Mouse (Mus musculus): ENCODE results near the gene Psen2. TPM values are rescaled to one million over a fixed set of nuclear protein-coding genes. Genes with fewer than 3 reads are reported as not detected.

The Psen2 gene
- polyA plus RNA-seq, 1 experiment from 2014 or later = 11.9 TPM

- Histone ChIP-seq H3K4me3 (no peak overlapping the region), H3K9me3 (no peaks in the 10 kb centered on the region), H3K4me2 (no peak overlapping the region), H3K27ac (replicated peaks) (no peak overlapping the region), H3K36me3 (no peaks in the 10 kb centered on the region), H3K27me3 (0 out of 2 replicates have a peak, but pooled peaks cover 3% of the 10 kb centered on the region), H3K9ac (no peak overlapping the region), H3K4me1 (replicated peaks) (no peaks in the 10 kb centered on the region)
- WGBS = 87% methylated on average over 9 of the region's 9 CpGs
- no peak for ATAC-seq (ENCODE audit: low read depth)
Observed at GRCm38 (mm10) chr1:180210781-180211271, 52.4 kb downstream of the Psen2 start.

DNA sequence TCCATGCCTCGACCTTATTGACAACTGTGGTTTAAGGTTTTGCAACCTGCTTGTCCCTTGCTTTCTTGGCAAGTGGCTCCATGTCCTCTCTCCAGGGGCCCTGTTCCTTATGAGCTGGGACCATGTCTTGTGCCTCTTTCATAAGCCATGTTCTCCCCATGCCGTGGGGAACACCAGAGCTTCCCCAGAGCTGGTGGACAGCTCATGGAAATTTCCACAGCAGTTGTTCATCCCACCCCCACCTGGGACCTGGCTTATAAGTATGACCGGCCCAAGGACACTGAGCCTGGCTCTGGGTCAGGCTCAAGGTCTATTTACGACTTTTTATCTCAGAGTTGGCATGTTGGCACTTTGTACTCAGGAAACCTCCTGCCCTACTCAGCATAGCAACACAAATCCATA is 53.2 kb downstream of the Psen2 start:
- no peak overlapping the region for H3K9ac ChIP-seq
- H3K27me3 ChIP-seq = 0 out of 2 replicates have a peak, but pooled peaks cover 3% of the 10 kb centered on the region
- 78% methylated on average over 4 of the region's 4 CpGs for WGBS
- H3K36me3 ChIP-seq = no peaks in the 10 kb centered on the region
- H3K4me2 ChIP-seq = no peak overlapping the region
- 0 out of 2 replicates have a peak, but pooled peaks cover 1% of the 10 kb centered on the region for H3K9me3 ChIP-seq
- no peak overlapping the region for H3K4me3 ChIP-seq
- no peak for ATAC-seq (ENCODE audit: low read depth)
- no peaks in the 10 kb centered on the region for H3K4me1 ChIP-seq (replicated peaks)
- H3K27ac ChIP-seq (replicated peaks) = no peak overlapping the region

DNA sequence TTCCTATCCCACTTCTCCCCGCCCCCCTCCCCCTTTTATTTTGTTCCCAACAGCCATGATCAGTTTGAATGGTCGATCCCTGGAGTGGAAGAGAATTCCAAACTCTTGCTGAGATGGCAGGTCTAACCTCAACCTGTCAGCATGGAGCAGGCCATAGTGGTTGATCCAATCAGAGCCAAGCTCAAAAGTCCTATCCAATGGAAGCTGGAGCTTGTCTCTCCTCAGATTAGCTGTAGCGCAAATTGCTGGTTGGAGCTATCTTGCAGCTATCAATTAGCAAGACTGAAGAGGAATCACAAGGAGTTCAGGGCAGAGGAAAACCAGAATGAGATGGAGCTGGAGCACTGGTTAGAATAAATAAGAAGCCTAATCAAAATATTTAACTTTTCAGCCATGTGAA is 54.9 kb downstream of the Psen2 start:
- Histone ChIP-seq H3K4me1 (replicated peaks) (no peaks in the 10 kb centered on the region), H3K4me3 (no peak overlapping the region), H3K36me3 (no peaks in the 10 kb centered on the region), H3K9ac (no peak overlapping the region), H3K27me3 (0 out of 2 replicates have a peak, but pooled peaks cover 3% of the 10 kb centered on the region), H3K4me2 (no peak overlapping the region), H3K9me3 (0 out of 2 replicates have a peak, but pooled peaks cover 4% of the 10 kb centered on the region), H3K27ac (replicated peaks) (no peak overlapping the region)
- ATAC-seq (ENCODE audit: low read depth) = no peak
- WGBS = 85% methylated on average over 3 of the region's 3 CpGs

- Histone ChIP-seq H3K36me3 (no peaks in the 10 kb centered on the region), H3K27ac (replicated peaks) (no peak overlapping the region), H3K27me3 (0 out of 2 replicates have a peak, but pooled peaks cover 3% of the 10 kb centered on the region), H3K4me3 (no peak overlapping the region), H3K4me2 (no peak overlapping the region), H3K9ac (no peak overlapping the region), H3K4me1 (replicated peaks) (peaks cover 5% of the 10 kb centered on the region), H3K9me3 (0 out of 2 replicates have a peak, but pooled peaks cover 4% of the 10 kb centered on the region)
- WGBS = 55% methylated on average over 5 of the region's 5 CpGs
- ATAC-seq (ENCODE audit: low read depth) = no peak
Observed at GRCm38 (mm10) chr1:180200722-180201121, 62.5 kb downstream of the Psen2 start.

- ATAC-seq (ENCODE audit: low read depth) = no peak
- Histone ChIP-seq H3K27me3 (peaks cover 7% of the 10 kb centered on the region; the same call in 1 of the 2 replicates), H3K4me1 (replicated peaks) (peaks cover 15% of the 10 kb centered on the region), H3K4me3 (no peak overlapping the region), H3K4me2 (no peak overlapping the region), H3K9ac (no peak overlapping the region), H3K9me3 (no peaks in the 10 kb centered on the region), H3K36me3 (no peaks in the 10 kb centered on the region), H3K27ac (replicated peaks) (no peak overlapping the region)
- 76% methylated on average over 4 of the region's 4 CpGs for WGBS
Observed at GRCm38 (mm10) chr1:180199715-180200050, 63.6 kb downstream of the Psen2 start.

GRCm38 (mm10) chr1:180198959-180199714 is 64.1 kb downstream of the Psen2 start, which contains the start of gene Coq8a:
Coq8a (minus strand) TSS chr1:180199602.
- peaks cover 12% of the 10 kb centered on the region; the same call in 1 of the 2 replicates for H3K27me3 ChIP-seq
- no peaks in the 10 kb centered on the region for H3K9me3 ChIP-seq
- ATAC-seq (ENCODE audit: low read depth) = no peak
- WGBS = 70% methylated on average over 4 of the region's 4 CpGs
- H3K9ac ChIP-seq = no peak within 1 kb of the TSS
- no peak within 1 kb of the TSS for H3K4me3 ChIP-seq
- H3K4me1 ChIP-seq (replicated peaks) = peaks cover 15% of the 10 kb centered on the region
- no peak within 1 kb of the TSS for H3K27ac ChIP-seq (replicated peaks)
- H3K4me2 ChIP-seq = no peak within 1 kb of the TSS
- no peaks in the 10 kb centered on the region for H3K36me3 ChIP-seq

- Histone ChIP-seq H3K36me3 (no peaks in the 10 kb centered on the region), H3K4me3 (no peak overlapping the region), H3K9ac (no peak overlapping the region), H3K27me3 (peaks cover 14% of the 10 kb centered on the region; the same call in 1 of the 2 replicates), H3K4me2 (no peak overlapping the region), H3K9me3 (no peaks in the 10 kb centered on the region), H3K4me1 (replicated peaks) (peaks cover 15% of the 10 kb centered on the region), H3K27ac (replicated peaks) (no peak overlapping the region)
- no peak for ATAC-seq (ENCODE audit: low read depth)
- 90% methylated on average over 3 of the region's 3 CpGs for WGBS
Observed at GRCm38 (mm10) chr1:180197956-180198355, 65.3 kb downstream of the Psen2 start.

DNA sequence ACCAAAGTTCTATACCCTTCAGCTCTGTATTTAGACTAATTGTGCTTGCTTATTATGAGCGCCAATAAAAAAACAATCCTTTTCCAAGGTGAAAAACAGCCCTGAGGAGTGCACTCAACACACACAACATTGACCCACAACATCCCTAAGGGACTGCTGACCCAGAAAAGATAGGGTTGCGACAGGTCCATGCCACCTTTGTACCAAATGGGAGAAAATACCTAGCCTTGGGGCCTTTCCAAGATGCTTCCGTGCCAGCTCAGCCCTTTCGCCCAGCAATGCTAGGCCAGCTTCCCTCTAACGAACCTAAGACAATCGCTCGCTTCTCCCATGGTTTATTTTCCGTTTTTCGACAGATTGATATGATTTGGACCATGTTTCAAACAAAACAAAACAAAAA is 66.7 kb downstream of the Psen2 start:
- Histone ChIP-seq H3K27me3 (peaks cover 14% of the 10 kb centered on the region; the same call in 1 of the 2 replicates), H3K36me3 (no peaks in the 10 kb centered on the region), H3K27ac (replicated peaks) (no peak overlapping the region), H3K4me2 (peak overlapping the region; percentile 96), H3K4me3 (peak overlapping the region; percentile 65), H3K9me3 (no peaks in the 10 kb centered on the region), H3K9ac (peak overlapping the region; percentile 62), H3K4me1 (replicated peaks) (peaks cover 15% of the 10 kb centered on the region)
- WGBS = 95% methylated on average over 9 of the region's 9 CpGs
- no peak for ATAC-seq (ENCODE audit: low read depth)

- WGBS = under 1% methylated on average over 57 of the region's 57 CpGs
- Histone ChIP-seq H3K9me3 (no peaks in the 10 kb centered on the region), H3K36me3 (no peaks in the 10 kb centered on the region), H3K4me1 (replicated peaks) (peaks cover 15% of the 10 kb centered on the region), H3K4me3 (peak overlapping the region; percentile 65), H3K27me3 (peaks cover 14% of the 10 kb centered on the region; the same call in 1 of the 2 replicates), H3K9ac (peak overlapping the region; percentile 68), H3K27ac (replicated peaks) (no peak overlapping the region), H3K4me2 (peak overlapping the region; percentile 96)
- peak; percentile 100 for ATAC-seq (ENCODE audit: low read depth)
Observed at GRCm38 (mm10) chr1:180195703-180196381, 67.4 kb downstream of the Psen2 start.

- WGBS = 32% methylated on average over 9 of the region's 9 CpGs
- peak overlapping the region; percentile 96 for H3K4me2 ChIP-seq
- H3K9ac ChIP-seq = peak overlapping the region; percentile 68
- peaks cover 15% of the 10 kb centered on the region for H3K4me1 ChIP-seq (replicated peaks)
- H3K27ac ChIP-seq (replicated peaks) = no peak overlapping the region
- peaks cover 14% of the 10 kb centered on the region; the same call in 1 of the 2 replicates for H3K27me3 ChIP-seq
- peak overlapping the region; percentile 65 for H3K4me3 ChIP-seq
- H3K9me3 ChIP-seq = no peaks in the 10 kb centered on the region
- H3K36me3 ChIP-seq = no peaks in the 10 kb centered on the region
- ATAC-seq (ENCODE audit: low read depth) = peak; percentile 59
Observed at GRCm38 (mm10) chr1:180194781-180195471, 68.3 kb downstream of the Psen2 start.

- no peak for ATAC-seq (ENCODE audit: low read depth)
- no peaks in the 10 kb centered on the region for H3K36me3 ChIP-seq
- no peaks in the 10 kb centered on the region for H3K9me3 ChIP-seq
- no peak overlapping the region for H3K4me3 ChIP-seq
- H3K4me1 ChIP-seq (replicated peaks) = peaks cover 15% of the 10 kb centered on the region
- no peak overlapping the region for H3K27ac ChIP-seq (replicated peaks)
- no peak overlapping the region for H3K4me2 ChIP-seq
- no peak overlapping the region for H3K9ac ChIP-seq
- H3K27me3 ChIP-seq = peaks cover 14% of the 10 kb centered on the region; the same call in 1 of the 2 replicates
- 86% methylated on average over 9 of the region's 9 CpGs for WGBS
Observed at GRCm38 (mm10) chr1:180194048-180194447, 69.2 kb downstream of the Psen2 start.
